Mouse (Mus musculus): ENCODE measurements around the gene Gp1bb.

Gene Gp1bb

DNA sequence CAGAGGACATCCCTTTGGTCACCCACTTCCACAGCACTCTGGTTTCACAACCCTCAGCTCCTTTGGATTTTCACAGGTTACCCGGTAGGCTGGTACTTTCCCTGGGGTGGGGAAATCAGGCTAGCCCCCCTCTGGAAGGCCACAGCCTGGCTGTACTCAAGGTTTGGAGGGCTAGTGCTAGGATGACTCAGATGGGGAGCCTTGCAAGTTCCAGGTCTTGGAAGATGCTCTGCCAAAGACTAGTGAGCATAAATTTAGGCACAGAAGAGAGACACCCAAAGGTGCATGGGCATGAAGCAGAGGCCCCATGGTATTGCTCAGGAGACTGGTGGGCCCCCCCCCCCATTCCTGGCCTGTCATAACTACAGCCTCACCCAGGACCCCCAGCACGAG is 6.7 kb upstream of the Gp1bb start:
- no peak for DNase-seq (ENCODE audit: low read depth, low spot score)

- no peak for DNase-seq (ENCODE audit: low read depth, low spot score)
Observed at GRCm38 (mm10) chr16:18628206-18628947, 6.2 kb upstream of the Gp1bb start.

- DNase-seq (ENCODE audit: low read depth, low spot score): no peak
Observed at GRCm38 (mm10) chr16:18627163-18627562, 5.0 kb upstream of the Gp1bb start.

- peak; percentile 50 for DNase-seq (ENCODE audit: low read depth, low spot score)
Observed at GRCm38 (mm10) chr16:18626376-18626878, 4.2 kb upstream of the Gp1bb start, which contains the start of gene Gm49601. Gene Gm49601 (minus strand): TSS chr16:18626427.

GRCm38 (mm10) chr16:18625791-18626311 is 3.6 kb upstream of the Gp1bb start:
- no peak for DNase-seq (ENCODE audit: low read depth, low spot score)

DNA sequence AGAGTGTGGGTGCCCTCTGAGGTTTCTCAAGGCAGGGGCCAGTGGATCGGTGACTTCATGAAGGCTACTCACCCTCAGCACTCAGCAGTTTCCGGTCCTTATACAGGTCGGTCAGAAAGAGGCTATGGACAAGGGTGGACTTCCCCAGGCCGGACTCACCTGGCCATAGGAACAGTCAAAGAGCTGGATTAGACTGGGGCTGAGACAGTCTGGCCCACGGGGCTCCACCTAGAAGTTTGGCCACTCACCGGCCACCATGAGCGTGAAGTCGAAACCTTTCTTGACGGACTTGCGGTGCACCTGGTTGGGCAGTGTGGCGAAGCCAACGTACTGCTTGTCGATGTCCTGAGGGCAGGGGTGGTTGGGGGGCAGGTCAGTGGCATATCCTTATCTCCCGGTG is 2.9 kb upstream of the Gp1bb start:
- DNase-seq (ENCODE audit: low read depth, low spot score): no peak

DNA sequence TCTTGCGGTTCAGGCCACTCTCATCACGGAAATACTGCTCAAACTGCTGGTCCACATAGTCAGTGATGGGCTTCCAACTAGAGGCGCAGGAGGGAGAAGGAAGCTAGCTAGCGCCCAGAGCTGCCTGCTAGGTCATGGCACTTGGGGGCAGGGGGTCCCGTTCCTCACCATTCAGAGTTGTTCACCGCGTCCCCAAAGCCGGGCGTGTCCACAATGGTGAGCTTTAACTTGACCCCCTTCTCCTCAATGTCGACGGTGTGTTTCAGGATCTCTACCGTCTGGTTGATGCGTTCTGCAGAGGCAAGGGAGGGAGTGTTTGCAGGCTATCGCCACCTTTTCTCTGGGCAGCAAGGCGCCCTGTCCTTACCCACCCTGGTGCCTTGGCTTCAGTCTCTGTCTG is 2.4 kb upstream of the Gp1bb start:
- DNase-seq (ENCODE audit: low read depth, low spot score): no peak

GRCm38 (mm10) chr16:18623751-18624540 is 1.7 kb upstream of the Gp1bb start:
- no peak for DNase-seq (ENCODE audit: low read depth, low spot score)

DNA sequence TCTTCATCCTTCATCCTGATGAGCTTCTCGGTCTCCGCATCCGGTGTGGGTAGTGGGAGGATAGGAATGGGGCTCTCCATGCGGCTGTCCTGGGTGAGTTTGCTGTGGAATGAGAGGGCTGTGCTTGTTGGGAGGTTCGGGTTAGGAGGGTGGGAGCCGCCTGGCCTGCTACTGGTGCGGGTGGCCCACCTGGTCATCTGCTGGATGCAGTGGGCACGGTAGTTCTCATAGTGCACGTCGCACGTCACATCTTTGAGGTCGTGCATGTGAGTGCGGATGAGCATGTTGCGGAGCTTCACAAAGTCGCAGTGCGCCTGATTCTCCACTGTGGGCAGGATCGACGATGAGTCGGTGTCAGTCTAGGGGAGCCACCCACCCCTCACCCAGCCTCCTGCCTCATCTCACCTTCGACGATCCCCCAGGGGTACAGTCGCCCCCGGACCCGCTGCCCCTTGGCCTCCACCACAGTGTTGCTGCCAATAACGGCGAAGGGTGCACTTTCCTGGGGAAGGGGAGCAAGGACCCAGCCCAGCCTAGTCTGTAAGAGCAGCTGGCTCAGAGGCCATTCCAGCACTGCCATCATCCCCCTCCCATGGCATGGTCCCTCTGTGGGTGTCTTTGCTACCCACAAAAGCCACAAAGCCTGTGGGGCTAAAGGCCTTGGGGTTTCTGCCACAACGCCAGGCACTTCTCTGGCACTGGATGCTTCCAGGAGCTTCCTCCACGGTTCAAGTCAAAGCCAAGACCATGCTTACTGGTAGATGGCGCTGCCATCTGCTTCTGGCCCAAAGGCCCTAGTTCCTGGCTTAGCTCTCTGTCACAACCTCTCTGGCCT is 930 bp upstream of the Gp1bb start:
- no peak for DNase-seq (ENCODE audit: low read depth, low spot score)

- no peak for DNase-seq (ENCODE audit: low read depth, low spot score)
Observed at GRCm38 (mm10) chr16:18621362-18622001, 721 bp downstream of the Gp1bb start.

GRCm38 (mm10) chr16:18620601-18621361 is 1.4 kb downstream of the Gp1bb start:
- DNase-seq (ENCODE audit: low read depth, low spot score): no peak

- no peak for DNase-seq (ENCODE audit: low read depth, low spot score)
Observed at GRCm38 (mm10) chr16:18620201-18620600, 2.0 kb downstream of the Gp1bb start.

DNA sequence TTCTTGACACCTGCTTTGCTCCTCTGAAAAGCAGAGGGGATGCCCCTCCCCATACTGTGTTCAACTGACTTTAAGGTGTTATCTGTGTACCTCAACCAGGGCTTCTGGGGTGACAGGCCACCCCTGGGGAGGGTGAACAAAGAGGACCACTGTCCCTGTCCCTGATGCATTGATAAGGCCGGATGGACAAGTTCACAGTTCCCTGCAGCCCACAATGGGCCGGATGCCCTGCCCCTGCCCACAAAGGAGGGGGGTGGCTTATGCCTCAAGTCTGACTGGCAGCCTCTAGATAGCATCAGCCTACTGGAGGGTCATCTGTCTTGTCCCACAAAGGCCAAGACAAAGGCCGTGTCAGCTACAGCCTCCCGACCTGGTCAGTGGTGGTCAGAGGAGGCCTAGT is 3.1 kb downstream of the Gp1bb start:
- no peak for DNase-seq (ENCODE audit: low read depth, low spot score)

- no peak for DNase-seq (ENCODE audit: low read depth, low spot score)
Observed at GRCm38 (mm10) chr16:18618297-18618696, 3.9 kb downstream of the Gp1bb start.

DNA sequence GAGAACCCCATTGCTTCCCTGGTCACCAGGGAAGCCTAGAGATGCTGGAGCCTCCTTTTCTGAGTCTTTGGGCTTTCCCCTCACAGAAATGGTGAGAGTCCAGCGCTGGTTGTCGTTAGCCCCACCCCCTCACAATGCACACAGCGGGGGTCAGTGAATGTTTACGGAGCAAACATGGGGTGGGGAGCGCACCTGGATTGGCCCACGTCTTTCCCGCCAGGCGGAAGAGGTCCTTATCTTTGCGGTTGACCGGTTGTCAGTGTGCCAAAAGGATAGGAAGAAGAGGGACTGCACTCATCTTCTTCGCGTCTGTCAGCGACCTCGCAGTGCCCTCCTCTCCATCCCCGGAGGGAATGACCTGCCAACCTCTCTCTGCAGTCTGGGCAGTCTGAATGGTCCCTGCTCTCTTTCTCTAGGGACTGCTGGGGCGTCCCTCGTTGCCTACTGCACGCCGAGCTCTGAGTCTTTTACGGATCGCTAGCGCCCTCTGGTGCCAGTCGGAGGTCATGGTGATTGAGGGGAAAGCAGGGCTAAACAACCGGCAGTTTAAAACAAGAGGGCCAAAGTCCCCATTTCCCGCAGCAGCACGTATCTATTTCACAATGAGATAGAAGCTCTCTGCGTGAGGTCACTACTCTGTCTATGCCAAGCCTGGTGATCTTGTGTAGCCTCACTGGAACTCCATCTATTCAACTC is 4.7 kb downstream of the Gp1bb start:
- DNase-seq (ENCODE audit: low read depth, low spot score): peak; percentile 66

DNA sequence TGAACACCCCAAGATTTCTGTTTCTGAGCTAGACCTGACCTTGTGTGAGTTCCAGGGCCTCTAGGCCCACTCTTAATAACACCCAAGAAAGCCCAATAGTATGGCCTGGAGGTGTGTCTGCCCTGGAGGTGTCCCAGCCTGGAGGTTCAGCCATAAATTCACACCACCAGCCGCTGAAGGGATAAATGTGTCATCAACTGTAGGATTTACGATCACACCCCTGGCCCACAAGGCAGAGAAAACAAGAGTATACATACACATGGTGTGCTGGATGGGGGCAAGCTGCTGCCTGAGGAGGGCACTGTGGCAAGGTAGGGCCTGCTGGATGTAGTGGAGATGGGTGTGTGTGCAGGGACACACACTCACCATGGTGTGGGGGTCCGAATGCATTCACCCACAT is 8.9 kb downstream of the Gp1bb start:
- DNase-seq (ENCODE audit: low read depth, low spot score): no peak

GRCm38 (mm10) chr16:18611752-18612151 is 10.5 kb downstream of the Gp1bb start:
- DNase-seq (ENCODE audit: low read depth, low spot score): no peak

GRCm38 (mm10) chr16:18609099-18609498 is 13.1 kb downstream of the Gp1bb start:
- DNase-seq (ENCODE audit: low read depth, low spot score): no peak

DNA sequence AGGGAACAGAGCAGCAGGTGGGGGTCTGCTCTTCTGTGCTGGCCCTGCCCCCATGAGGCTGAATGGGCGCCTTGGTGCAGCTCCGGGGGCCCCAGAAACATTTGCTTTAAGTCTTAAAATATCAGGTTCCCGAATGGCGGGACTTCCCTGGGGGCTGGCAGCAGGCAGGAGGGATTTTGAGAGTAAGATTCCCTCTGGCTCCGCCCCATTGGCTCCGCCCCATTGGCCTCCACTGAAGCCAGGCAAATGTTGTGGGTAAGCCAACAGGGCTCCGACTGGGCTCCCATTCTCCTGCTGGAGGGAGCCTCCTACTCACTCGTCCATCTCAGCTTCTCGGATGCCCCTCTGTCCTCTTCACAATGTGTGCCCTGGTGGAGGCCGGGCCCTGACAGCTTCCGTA is 14.0 kb downstream of the Gp1bb start:
- no peak for DNase-seq (ENCODE audit: low read depth, low spot score)

GRCm38 (mm10) chr16:18605705-18606104 is 16.5 kb downstream of the Gp1bb start:
- DNase-seq (ENCODE audit: low read depth, low spot score): no peak

Measured in retina, adult 2 months (tissue).